Mouse (Mus musculus): ENCODE results near the gene Ces3a.

DNA sequence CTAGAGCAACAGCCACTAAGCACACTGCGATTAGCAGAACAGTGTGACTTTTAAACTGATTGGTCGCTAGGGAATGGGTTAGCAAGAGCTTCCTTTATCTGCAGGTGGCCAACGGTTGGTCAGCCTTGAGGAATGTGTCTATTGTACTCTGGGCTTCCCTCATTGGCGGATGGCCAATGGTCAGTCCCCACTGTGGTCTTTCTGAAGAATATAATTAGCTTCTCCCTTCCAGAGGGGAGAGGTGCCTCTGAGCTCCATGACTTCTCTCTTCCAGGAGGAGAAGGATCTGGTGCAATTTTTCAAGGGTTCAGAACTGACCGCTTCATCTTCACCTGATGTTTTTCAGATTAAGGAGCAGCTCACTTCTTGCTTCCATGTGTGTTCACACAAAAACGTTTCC lies 28.7 kb downstream of the Ces3a start:
- TF ChIP-seq TAL1 (IDR thresholded peaks at IDR 0.05; ENCODE audit: low read length) (no peak), GATA1 (IDR thresholded peaks at IDR 0.05; ENCODE audit: low read length) (no peak)
